Mouse (Mus musculus): ENCODE measurements around the gene Tfrc.

Gene Tfrc

GRCm38 (mm10) chr16:32608712-32609400 is at the start of gene Tfrc:
Tfrc (plus strand) TSS chr16:32608920.
- DNase-seq: peak; percentile 94 to 96

DNA sequence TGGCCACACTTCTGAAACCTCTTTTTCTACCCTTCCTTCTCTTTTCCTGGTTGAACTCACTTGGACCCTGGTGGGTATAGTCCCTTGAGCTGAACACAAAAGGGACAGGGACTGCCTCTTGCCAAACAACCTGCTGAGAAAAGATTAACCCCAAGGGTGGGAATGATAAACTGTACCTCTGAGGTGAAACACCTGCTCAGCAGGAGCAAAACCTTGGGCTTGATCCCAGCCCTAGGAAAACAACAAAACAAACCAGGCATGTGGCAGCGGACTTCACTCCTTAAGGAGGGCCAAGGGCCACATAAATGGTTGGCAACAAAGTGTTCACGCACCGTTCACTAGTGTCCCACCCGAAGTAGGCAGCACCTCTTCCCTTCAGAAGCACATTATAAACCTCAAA is 49.2 kb upstream of the Tfrc start:
- DNase-seq: no peak

DNA sequence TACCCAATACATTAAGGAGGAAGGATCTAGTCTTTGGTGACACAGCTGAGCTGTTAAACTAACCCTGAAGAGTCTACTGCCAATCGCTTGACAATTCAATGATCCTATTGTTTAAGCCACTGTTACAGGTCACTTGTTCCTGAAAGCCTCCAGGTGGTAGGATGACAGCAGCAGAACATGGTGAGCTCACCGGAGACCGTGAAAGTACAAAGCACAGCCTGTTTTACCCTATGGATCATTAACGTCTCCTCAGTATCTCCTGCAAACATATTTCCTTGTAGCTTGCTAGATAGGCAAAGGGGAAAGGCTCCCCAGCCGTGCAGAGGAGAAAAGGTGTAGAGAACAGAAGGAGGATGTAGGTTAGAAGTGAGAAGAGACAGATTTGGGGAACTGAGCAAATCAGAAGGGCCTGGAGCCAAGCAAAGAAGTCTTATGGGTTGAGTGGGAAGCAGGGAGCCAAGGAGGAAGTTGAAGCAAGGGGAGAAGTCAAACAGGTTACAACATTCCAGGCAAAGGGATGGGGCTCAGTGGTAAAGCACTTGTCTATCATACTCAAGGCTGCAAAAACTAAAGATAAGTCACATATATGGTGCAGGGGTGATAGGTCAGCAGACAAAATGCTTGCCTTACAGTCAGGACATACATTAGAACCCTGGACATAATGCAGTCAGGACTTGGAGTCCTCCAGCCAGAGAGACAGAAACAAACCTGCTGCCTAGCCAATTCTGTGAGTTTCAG is 45.5 kb upstream of the Tfrc start:
- DNase-seq: no peak

DNA sequence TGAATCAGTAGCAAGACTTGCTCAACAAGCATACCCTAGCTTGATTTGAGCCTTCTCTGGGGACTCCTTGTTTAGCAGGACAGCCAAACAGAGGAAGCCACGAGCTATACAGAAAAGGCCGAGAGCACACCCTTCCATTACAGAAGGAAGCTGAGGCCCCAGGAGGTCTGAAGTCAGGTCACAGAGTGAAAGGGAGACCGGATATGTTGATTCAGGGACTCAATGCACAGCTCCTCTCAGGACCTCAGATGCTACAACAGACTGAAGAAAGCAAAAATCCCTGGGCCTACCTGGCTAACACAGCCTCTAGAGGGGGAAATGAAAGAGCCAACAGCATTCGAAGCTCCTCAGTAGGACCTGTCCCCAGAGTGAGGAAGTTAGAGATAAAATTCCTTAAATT is 41.4 kb upstream of the Tfrc start:
- DNase-seq: no peak

DNA sequence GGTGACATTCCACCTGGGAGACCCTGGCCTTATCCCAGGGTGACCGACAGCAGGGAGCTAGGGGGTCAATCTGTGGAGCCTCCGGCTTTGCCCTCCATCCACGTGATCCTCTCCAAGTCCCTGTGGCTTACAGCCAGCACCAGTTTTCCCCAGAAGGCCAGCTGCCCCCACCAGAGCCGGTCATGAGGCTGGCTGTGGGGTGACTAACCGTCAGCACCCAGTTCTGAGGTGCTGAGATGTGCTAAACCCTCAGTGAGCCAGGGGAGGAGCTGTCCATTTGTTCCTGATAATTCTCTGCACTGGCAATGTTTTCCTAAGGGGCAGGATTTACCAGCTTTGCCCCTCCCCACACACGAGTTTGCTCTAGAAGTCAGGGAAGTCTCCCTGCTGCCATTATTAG is 40.3 kb upstream of the Tfrc start:
- no peak for DNase-seq

DNA sequence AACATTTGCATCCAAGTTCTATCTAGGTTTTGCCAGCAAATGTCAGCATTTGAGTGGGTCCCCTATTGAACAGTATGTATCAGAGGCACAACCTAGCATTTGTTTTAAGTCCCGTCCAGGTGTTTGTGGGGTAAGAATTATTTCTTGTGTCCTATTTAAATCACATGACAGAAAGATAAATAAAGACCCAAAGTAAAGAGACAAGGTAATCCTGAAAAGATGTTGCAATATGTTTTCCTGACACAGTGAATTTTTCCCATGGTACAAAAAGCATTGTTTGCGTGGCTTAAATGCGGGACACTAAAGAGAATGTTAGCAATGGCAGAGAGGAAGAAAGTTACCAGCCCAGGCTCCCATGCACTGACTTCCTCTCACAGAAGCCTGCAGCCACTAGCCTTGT is 38.7 kb upstream of the Tfrc start:
- DNase-seq: no peak

GRCm38 (mm10) chr16:32572528-32572927 is 36.2 kb upstream of the Tfrc start:
- no peak for DNase-seq

DNA sequence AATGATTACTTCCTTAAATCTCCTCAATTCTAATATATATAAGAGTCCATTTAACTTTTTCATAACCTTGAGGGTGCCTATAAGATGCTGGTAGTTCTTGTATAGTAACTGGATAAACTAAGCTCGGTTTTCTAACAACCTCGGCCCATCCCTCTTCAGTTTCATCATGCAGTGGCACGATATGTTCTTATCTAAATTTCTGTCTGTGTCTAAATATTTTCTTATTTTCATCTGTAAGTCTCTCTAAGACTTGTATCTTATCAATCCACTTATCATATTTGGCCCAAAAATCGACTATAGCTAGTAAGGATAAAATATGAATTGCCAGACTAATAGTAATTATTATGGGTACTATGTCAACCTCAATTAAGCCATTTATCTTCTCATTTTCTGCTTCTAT is 22.2 kb upstream of the Tfrc start:
- no peak for DNase-seq

DNA sequence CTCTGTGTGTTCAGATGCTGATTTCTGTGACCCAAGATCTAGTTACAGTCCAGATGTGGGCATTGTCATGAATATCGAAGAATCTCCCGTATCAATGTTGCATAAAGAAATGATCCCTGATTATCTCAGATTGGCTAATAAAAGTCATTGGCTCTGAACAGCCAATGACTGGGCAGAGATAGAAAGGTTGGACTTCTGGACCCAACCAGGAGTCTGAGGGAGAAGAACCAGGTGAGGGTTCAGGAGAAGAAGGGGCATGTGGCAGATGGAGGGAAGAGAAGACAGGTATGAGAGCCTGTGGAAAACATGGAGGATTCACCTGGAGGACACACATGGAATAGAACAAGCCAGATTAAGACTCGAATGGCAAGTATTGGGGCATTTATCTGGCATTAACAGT is 20.2 kb upstream of the Tfrc start:
- DNase-seq: no peak

DNA sequence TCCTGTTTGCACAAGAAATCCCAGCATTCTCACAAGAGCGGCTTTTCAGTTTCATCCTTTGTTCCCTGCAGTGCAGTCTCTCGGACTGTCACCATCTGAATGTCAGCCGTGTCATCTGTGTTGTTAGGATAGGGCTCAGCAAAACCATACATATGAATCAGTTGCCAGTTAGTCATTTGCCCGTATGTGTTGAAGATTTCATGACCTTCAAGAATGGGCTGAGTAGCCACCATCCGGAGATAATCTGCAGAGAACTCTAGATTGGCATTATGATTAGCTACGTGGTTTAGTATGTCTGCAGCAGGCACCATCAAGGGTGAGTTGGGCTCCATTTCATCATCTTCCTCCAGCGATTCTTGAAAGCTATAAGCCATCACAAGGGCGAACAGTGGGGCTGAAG is 17.2 kb upstream of the Tfrc start:
- DNase-seq: no peak

GRCm38 (mm10) chr16:32593283-32593805 is 15.4 kb upstream of the Tfrc start:
- DNase-seq: no peak

GRCm38 (mm10) chr16:32593916-32594315 is 14.8 kb upstream of the Tfrc start:
- DNase-seq: no peak

DNA sequence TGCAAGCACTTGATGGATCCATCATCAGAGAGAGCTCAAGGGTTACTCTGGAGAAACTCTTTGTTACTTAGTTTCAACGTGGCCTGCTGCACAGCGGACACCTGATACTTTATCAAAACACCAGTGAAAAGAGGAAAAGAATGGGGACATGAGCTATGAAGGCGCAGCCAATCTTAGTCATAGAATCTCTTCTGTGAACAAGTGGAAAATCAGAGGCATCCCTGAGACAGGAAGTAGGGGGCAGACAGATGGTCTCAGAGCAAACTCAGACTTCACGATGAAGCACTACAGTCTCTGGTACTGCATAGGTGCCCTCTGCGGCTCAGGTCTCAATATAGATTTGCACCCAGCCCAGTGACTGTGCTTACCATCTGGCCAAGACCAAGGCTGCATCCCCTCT is 14.0 kb upstream of the Tfrc start:
- no peak for DNase-seq

- no peak for DNase-seq
Measured at GRCm38 (mm10) chr16:32595142-32595855, 13.4 kb upstream of the Tfrc start.

- DNase-seq: no peak
Measured at GRCm38 (mm10) chr16:32597909-32598381, 10.8 kb upstream of the Tfrc start.

GRCm38 (mm10) chr16:32599151-32599550 is 9.6 kb upstream of the Tfrc start:
- no peak for DNase-seq

DNA sequence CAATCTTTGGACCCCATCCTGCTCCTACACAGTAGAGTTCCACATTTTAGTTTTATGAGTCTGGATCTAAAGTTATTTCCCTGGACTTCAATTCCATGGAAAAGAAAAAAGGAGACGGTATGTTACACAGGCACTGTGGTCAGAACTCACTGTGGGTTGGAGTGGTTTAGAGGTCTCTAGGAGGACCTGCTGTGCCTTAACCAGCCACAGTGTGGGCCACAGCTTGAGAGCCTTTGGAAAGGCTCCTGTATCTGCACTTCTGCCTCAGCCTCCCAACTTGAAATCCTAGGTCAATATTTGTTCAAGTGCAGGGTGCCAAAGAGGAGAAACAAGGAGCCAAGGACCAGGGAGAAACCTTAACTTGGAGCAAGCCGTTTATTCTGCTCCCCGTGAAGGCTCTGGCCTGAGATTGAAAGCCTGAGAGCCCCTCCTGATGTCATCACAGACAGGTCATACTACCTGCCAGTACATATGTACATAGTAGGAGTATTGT is 6.5 kb upstream of the Tfrc start:
- no peak for DNase-seq

- DNase-seq: no peak
Measured at GRCm38 (mm10) chr16:32607562-32608343, 967 bp upstream of the Tfrc start.

- DNase-seq: no peak
Measured at GRCm38 (mm10) chr16:32608344-32608711, 392 bp upstream of the Tfrc start.

DNA sequence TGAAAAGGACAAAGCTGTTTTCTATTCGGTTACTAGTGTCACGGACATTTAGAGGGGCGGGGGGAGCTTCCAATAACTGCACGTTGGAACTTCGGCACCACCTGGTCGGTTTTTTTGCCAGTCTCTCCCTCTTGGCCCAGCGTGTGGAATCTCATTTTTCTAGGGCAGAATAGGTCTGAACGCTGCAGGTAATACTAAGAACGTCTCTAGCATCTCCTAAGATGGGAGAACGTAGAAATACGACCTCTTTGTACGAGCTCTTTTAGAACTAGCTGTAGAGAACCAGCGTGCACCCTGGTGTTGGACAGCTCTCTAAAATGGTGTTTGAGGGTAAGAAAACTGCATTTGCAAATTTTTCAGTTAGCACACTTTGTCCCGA is 670 bp downstream of the Tfrc start:
- DNase-seq: no peak

DNA sequence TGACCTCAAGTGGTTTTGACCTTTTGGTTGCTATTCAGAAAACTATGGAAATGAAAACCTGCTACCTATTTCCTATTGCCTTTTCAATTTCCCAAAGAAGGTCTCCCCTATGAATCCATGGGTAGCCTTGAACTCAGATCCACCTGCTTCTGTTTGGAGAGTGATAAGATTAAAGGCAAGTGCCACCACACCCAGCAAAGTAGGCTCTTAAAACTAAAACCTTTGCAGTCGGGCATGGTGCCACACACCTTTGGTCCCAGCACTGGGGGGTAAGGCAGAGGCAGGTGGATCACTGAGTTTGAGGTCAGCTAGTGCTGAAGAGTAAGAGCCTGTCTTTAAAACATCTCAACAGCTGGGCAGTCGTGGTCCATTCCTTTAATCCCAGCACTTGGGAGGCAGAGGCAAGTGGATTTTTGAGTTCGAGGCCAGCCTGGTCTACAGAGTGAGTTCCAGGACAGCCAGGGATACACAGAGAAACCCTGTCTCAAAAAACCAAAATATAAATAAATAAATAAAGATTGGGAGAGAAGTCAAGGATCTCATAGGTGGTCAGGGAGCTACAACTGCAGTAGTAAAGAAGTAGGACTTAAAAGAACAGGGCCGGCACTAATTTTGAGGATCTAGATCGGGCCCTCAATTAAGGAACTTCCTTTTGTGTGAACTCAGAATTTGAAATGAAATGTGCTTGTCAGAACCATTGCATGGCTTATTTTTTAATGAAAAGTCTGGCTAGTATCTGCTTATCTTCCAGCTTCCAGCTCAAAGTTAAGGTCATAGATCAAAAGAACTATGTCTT is 1.9 kb downstream of the Tfrc start:
- no peak for DNase-seq

DNA sequence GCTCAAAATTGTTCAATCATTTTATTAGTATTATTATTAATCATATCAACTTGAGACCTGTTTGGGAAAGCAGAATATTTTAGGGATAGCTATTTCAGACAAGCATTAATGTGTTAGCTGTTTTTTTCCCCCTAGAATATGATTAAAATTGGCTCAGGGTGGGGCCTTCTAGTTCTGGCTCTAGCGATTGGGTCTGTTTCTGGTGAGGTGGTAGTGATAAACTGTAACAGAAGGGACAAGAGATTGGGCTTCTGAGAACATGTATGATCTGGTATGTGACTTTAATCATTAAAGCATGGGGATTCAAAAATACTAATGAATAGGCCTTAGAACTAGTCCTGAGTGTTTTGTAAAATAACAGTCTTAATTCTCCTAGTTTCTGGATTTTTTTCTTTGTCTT is 3.3 kb downstream of the Tfrc start:
- no peak for DNase-seq

Measured in spleen, adult 18-20 months (tissue).